Mouse (Mus musculus) stomach, postnatal 0 days (tissue): ENCODE data around the gene Slk. TPM values are rescaled to one million over a fixed set of nuclear protein-coding genes. Genes with fewer than 3 reads are reported as not detected.
A peak's percentile ranks its signal among the peaks of the same experiment; 100 is the strongest.

Experiments
- ATAC-seq: fragments of 200-750 bp; cut with Nextera tagmentation; 2 replicates; pipeline ENCODE4 v1.8.0; 2017; ENCODE audit not compliant: low FRiP score, low TSS enrichment
- DNase-seq: peaks from one replicate; pipeline ENCODE4 v3.0.0-alpha.2; 2016; ENCODE audit warnings: low spot score
- H3K27ac ChIP-seq: fragments of 300-500 bp; sonication (generic); replicated peaks from 2 replicates; pipeline ENCODE4 v1.5.1; 2014; ENCODE audit warnings: mild to moderate bottlenecking, control low read depth
- H3K27me3 ChIP-seq: fragments of 300-500 bp; sonication (generic); 2 replicates; pipeline ENCODE4 v1.6.1; 2014; ENCODE audit warnings: low read length; ENCODE audit not compliant: control insufficient read depth, insufficient read depth
- H3K36me3 ChIP-seq: fragments of 300-500 bp; sonication (generic); 2 replicates; pipeline ENCODE4 v1.6.1; 2014; ENCODE audit warnings: low read length, mixed read lengths; ENCODE audit not compliant: control insufficient read depth, insufficient read depth
- H3K4me1 ChIP-seq: fragments of 300-500 bp; sonication (generic); replicated peaks from 2 replicates; pipeline ENCODE4 v1.6.1; 2014; ENCODE audit warnings: antibody characterized with exemption; ENCODE audit not compliant: control insufficient read depth, insufficient read depth
- H3K4me2 ChIP-seq: fragments of 300-500 bp; sonication (generic); replicated peaks from 2 replicates; pipeline ENCODE4 v1.6.1; 2014; ENCODE audit warnings: low read depth, mild to moderate bottlenecking, control low read depth, moderate library complexity
- H3K4me3 ChIP-seq: fragments of 300-500 bp; sonication (generic); 2 replicates; pipeline ENCODE4 v1.5.1; 2014; ENCODE audit warnings: low read depth, low read length, control low read depth
- H3K9ac ChIP-seq: fragments of 300-500 bp; sonication (generic); 2 replicates; pipeline ENCODE4 v1.6.1; 2014; ENCODE audit warnings: mild to moderate bottlenecking, low read length, control low read depth, mixed read lengths
- H3K9me3 ChIP-seq: fragments of 300-500 bp; sonication (generic); 2 replicates; pipeline ENCODE4 v1.6.1; 2016; ENCODE audit warnings: low read length; ENCODE audit not compliant: control insufficient read depth
- CTCF ChIP-seq: IDR thresholded peaks from 2 replicates; pipeline ENCODE4 v1.5.1; 2016; ENCODE audit warnings: antibody characterized with exemption, low read depth, mild to moderate bottlenecking, moderate library complexity
- EP300 ChIP-seq: optimal IDR thresholded peaks from 2 replicates; pipeline ENCODE3; 2016; ENCODE audit warnings: antibody characterized with exemption
- WGBS: fragments of 180-500 bp; shearing (Covaris S2); extraction: QIAGEN DNeasy Blood & Tissue Kit; methylation state at CpG from one replicate; pipeline ENCODE4 v1.1.7; 2014; 5-methylcytosine and 5-hydroxymethylcytosine counted together
- polyA plus RNA-seq: library from polyadenylated mRNA; unstranded; fragments of >200 nt; fragmentation: Nextera tagmentation; extraction: Ambion mirVana; gene quantifications from 2 replicates; pipeline ENCODE4 v1.2.1, GENCODE M21; 2015

Slk gene
- polyA plus RNA-seq, 1 experiment from 2014 or later, result 12.3 TPM

DNA sequence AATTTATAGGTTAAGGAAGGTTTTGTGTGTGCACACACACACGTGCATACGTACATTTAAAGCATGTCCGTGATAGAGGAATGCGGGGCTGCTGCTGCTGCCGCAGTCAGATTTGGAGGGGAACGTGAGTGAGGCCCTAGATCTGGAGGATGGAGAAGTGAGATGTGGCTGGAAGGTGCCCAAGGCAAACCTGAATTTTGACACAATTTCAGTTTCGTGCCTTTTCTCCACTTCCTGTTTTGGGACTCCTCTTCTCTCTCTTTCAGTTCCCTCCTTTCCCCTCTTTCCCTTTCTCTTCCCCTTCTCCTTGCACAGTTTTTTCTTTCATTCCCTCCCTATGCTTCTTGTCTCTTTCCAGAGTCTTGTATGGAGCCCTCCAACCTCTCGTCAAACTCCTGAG lies 42.0 kb downstream of the Slk start:
- no peaks in the 10 kb centered on the region for H3K4me1 ChIP-seq
- H3K4me3 ChIP-seq, result no peak overlapping the region
- H3K27me3 ChIP-seq, result no peaks in the 10 kb centered on the region
- TF ChIP-seq CTCF, result no peak
- no peak for TF ChIP-seq EP300
- H3K36me3 ChIP-seq, result peaks cover 42% of the 10 kb centered on the region
- no peaks in the 10 kb centered on the region for H3K9me3 ChIP-seq
- H3K4me2 ChIP-seq, result no peak overlapping the region
- H3K9ac ChIP-seq, result no peak overlapping the region
- DNase-seq (no peak), ATAC-seq (no peak)
- H3K27ac ChIP-seq, result no peak overlapping the region
- 77% methylated on average over 8 of the region's 8 CpGs for WGBS

DNA sequence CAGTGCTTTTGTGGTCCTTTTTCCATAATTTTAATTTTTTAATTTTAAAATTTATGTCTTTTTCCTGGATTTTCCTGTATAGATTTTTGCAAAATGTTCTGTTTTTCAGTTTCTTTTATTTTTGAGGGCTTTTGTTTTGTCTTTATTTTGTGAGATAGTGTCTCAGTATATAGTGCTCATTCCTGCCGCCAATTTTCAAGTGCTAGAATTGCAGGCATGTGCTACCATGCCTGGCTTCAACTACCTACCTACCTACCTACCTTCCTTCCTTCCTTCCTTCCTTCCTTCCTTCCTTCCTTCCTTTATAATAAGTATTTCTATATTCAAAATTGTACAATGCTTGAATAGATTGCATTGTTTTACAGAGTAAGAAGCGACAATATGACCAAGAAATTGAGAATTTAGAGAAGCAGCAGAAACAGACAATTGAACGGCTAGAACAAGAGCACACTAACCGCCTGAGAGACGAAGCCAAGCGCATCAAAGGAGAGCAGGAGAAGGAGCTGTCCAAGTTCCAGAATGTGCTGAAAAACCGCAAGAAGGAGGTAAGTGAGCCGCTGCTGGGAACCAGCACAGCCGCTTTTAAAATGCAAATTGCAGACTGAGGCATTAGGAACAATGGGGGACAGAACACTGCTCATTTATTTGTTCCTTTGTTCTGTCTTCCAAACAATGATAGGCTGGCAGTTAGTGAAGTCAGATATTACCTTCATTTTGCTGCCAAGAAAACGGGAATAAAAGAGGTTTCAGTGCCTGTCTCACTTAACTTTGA lies 45.6 kb downstream of the Slk start:
- no peak for ATAC-seq
- H3K36me3 ChIP-seq, result peaks cover 35% of the 10 kb centered on the region
- 70% methylated on average over 10 of the region's 10 CpGs for WGBS

DNA sequence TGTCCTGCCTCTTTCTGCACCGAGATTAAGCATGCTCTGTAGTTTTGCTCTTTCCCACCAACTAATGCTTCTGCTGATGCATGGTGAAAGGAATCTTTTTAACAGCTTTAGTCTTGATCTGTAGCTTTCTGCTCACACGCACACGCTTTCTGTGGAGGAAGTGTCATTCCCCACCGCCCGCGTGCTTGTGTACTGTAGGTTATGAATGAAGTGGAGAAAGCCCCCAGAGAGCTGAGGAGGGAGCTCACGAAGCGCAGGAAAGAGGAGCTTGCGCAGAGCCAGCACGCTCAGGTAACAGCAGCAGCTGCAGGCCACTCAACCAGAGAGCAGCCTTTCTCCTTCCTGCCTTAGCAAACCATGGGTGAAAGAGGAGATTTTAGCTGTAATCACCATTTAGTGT lies 48.0 kb downstream of the Slk start:
- no peak for TF ChIP-seq CTCF
- TF ChIP-seq EP300, result no peak
- Histone ChIP-seq H3K27ac (no peak overlapping the region), H3K4me3 (no peak overlapping the region), H3K27me3 (no peaks in the 10 kb centered on the region), H3K9me3 (no peaks in the 10 kb centered on the region), H3K4me2 (no peak overlapping the region), H3K36me3 (peaks cover 17% of the 10 kb centered on the region), H3K4me1 (no peaks in the 10 kb centered on the region), H3K9ac (no peak overlapping the region)
- no peak for DNase-seq
- WGBS, result 90% methylated on average over 10 of the region's 10 CpGs
- ATAC-seq, result no peak

More for the DNA sequence above, 45.6 kb downstream of the Slk start:
- Histone ChIP-seq H3K4me1 (no peaks in the 10 kb centered on the region), H3K9ac (no peak overlapping the region), H3K27ac (no peak overlapping the region), H3K4me2 (no peak overlapping the region), H3K9me3 (no peaks in the 10 kb centered on the region), H3K27me3 (no peaks in the 10 kb centered on the region), H3K4me3 (no peak overlapping the region)
- no peak for DNase-seq
- TF ChIP-seq EP300 (no peak), CTCF (no peak)

DNA sequence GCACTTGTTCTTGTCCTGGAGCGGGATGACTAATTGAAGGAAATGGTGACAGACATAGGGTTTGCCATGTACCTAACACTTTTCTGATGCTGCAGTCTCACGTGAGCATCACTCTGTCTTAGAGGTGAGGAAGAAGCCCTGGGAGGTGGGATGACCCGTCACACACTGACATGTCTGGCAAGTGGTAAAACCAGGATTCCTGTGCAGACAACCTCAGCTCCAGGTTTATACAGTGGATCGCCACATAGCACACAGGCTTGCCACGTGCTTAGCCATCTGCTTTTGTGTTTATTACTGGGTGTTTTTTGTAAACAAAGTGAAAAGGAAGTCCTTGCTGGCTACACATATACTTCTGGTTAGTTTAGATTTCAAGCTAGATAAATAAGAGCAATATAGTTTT lies 49.6 kb downstream of the Slk start:
- DNase-seq, result no peak
- Histone ChIP-seq H3K9me3 (no peaks in the 10 kb centered on the region), H3K4me1 (no peaks in the 10 kb centered on the region), H3K9ac (no peak overlapping the region), H3K4me2 (no peak overlapping the region), H3K27ac (no peak overlapping the region), H3K27me3 (no peaks in the 10 kb centered on the region), H3K36me3 (peaks cover 11% of the 10 kb centered on the region), H3K4me3 (no peak overlapping the region)
- TF ChIP-seq EP300 (no peak), CTCF (no peak)
- ATAC-seq, result no peak
- 63% methylated on average over 5 of the region's 5 CpGs for WGBS

DNA sequence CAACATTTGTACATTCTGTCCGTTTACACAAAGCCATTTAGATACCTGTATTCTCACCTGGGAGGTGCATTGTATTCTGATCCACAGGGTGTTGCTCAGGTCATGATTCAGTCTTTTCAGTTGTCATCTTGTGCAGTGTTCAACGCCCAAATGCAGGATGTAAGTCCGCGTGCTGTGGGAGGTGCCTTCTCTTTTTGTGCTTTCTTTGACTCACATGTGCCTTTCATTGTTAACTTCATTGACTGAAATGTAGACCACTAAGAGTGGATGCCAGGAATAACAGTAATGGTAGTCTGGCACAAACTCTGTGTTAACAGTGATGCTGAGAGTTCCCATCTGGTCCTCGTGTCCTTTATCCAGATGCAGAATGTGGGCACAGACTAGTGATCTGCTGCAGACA lies 50.9 kb downstream of the Slk start:
- Histone ChIP-seq H3K4me1 (no peaks in the 10 kb centered on the region), H3K9ac (no peak overlapping the region), H3K4me3 (no peak overlapping the region), H3K9me3 (no peaks in the 10 kb centered on the region), H3K27ac (no peak overlapping the region), H3K4me2 (no peak overlapping the region), H3K36me3 (peaks cover 11% of the 10 kb centered on the region), H3K27me3 (no peaks in the 10 kb centered on the region)
- ATAC-seq (0 out of 2 replicates have a peak, but pooled peaks have one; percentile 26), DNase-seq (no peak)
- 71% methylated on average over 5 of the region's 5 CpGs for WGBS
- TF ChIP-seq CTCF (no peak), EP300 (no peak)

DNA sequence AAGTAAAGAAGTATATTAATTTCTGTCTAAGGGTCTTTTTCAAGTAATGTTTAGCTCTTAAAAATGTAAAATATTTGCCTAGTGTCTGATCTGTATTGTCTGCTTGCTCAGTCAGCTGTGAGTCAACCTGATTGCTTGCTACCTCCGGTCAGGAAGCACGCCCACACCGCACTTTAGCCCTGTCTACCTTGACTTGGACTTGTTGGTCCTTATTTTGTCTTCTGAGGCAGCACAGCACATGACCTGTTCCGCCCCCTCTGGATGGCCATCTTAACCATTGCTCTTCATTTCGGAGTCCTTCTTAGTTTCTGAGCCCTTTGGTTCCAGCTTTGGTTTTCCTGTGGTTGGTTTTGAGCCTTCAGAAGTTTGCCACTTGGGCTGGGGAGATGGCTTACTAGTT lies 52.3 kb downstream of the Slk start:
- TF ChIP-seq CTCF, result no peak
- no peak for TF ChIP-seq EP300
- peaks cover 10% of the 10 kb centered on the region for H3K36me3 ChIP-seq
- H3K4me2 ChIP-seq, result no peak overlapping the region
- no peaks in the 10 kb centered on the region for H3K9me3 ChIP-seq
- no peaks in the 10 kb centered on the region for H3K4me1 ChIP-seq
- ATAC-seq, result 0 out of 2 replicates have a peak, but pooled peaks have one; percentile 53
- no peak for DNase-seq
- 86% methylated on average over 5 of the region's 5 CpGs for WGBS
- H3K9ac ChIP-seq, result no peak overlapping the region
- no peak overlapping the region for H3K27ac ChIP-seq
- H3K27me3 ChIP-seq, result no peaks in the 10 kb centered on the region
- no peak overlapping the region for H3K4me3 ChIP-seq
